Mouse (Mus musculus): ENCODE results near the gene Idh3g.

Gene Idh3g

DNA sequence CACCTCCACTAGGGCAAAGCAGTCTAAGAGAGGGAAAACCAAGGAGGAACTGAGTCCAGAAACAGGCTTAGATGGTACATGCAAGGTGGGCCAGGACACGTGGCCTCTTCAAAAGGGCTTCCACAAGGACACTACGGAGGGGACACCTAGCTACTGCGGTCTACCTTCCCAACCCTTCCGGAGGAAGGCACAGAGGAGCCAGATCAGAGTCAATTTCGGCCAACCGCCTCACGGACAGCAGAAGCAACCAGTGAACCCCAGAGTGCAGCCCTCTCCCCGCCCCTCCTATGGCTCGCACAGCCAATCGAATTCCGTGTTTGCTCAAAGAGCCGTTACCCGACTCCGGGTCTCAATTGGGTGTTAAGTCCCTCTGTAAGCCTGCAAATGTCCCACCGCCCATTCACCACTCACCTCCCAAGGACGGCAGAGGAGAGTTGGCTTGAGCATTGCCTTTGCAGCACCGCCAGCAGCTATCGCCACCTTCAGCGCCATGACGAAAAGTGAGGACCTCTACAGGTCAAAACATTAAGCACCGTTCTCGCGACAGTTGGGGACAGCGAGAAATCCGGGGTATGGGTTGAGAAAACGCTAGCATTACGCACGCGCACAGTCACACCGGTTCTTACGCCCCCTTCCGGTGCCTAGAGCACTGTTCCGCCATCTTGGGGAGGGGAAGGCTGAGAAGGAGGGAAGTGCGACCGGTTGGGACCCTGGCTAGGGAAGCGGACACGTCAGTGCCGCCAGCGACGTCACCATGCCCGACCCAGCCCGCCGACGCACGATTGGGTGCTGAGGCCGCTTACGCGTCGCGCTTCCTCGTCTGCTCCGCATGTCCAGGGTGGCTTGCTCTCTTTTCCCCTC, at the start of gene Idh3g, which contains the start of gene Ssr4:
Idh3g (minus strand) TSS at position 534 of the 861 bp plus-strand sequence.
Ssr4 (plus strand) TSS at position 665 of the 861 bp plus-strand sequence.
- DNase-seq (ENCODE audit: low read depth in 2 of 2, low spot score in 2 of 2): peak; percentile 88 to 94

DNA sequence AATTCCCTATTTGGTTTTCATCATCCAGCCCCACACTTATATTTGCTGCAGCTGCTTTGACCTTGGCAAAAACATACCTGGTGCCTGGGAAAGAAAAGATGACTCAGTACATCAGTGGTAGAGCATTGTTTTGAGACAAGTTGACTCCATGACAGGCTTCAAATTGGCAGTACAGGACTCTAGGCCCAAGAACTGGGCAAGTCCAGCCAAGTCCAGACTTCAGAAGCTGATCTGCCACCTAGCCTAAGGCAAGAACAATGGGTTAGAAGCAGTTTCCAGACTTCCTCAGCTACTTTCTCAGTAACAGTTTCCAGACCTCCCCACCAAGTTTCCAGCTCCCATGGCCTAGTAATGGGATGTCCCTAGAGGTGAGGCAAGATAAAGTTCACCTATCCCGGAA, 49.0 kb upstream of the Idh3g start:
- no peak for DNase-seq (ENCODE audit: low read depth in 2 of 2, low spot score in 2 of 2)

DNA sequence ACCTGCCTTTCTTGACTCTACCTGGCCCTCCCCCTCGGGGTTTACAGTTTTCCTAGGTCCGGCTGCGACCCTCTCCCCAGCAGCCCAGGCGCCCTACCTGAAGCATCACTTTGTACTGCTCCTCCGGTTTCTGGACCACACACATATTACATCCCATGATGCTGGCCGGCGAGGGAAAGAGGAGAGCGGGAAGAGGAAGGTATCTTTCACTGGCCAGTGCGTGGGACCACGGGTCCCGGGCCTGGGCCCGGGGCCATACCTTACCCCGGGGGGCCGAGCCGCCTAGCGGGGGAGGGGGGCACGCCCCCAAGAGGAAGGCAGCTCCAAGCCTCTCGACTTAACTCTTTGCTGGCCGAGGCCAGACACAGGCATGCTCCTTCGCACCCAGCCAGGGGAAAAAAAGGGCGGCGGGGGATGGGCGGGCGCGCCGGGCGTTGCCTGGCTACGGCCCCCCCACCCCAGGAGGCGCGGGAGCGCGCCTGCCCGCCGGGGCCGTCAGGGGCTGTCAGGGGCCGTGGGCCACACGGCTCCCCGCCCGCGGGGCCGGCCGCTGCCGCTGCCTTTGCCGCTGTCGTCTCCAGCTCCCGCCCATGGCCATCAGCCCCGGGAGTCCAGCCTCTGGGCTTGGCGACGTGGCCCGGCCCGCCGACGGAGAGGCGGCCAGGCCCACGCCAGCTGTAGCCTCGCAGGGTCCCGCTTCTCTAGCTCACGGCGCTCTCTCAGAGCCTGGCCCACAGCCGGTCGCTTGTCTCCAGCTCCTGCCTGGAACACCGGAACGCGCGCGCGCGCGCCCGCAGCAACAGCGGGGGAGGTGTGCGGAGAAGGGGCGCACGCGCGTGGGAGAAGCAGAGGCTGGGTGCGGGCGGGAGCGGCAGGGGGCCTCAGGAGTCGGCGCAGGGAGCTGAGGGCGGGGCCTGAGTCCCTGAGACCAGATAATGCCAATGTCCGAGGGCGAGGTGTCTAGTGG, 37.8 kb upstream of the Idh3g start, which contains the start of gene Pdzd4:
Pdzd4 (minus strand) TSS at position 785 of the 967 bp plus-strand sequence.
- DNase-seq (ENCODE audit: low read depth in 2 of 2, low spot score in 2 of 2): peak; percentile 1 to 35

DNA sequence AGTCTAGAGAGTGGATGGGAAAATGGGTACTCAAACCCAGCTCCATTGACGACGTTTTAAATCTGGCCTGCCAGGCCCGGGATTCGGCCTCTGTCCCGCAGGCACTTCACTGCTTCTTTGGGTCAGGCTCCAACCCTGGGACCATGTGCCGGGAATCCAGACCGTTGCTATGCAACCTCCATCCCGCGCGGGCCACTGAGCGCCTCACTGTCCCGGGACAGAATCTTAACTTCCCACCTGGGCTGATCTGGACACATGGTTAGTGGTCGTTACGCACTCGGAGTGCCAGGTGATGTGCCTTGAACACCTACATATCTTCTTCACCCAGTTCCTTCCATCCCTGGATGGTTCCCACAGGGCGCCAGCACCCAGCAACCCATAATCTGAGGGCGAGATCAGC, 37.0 kb upstream of the Idh3g start:
- DNase-seq (ENCODE audit: low read depth in 2 of 2, low spot score in 2 of 2): no peak

DNA sequence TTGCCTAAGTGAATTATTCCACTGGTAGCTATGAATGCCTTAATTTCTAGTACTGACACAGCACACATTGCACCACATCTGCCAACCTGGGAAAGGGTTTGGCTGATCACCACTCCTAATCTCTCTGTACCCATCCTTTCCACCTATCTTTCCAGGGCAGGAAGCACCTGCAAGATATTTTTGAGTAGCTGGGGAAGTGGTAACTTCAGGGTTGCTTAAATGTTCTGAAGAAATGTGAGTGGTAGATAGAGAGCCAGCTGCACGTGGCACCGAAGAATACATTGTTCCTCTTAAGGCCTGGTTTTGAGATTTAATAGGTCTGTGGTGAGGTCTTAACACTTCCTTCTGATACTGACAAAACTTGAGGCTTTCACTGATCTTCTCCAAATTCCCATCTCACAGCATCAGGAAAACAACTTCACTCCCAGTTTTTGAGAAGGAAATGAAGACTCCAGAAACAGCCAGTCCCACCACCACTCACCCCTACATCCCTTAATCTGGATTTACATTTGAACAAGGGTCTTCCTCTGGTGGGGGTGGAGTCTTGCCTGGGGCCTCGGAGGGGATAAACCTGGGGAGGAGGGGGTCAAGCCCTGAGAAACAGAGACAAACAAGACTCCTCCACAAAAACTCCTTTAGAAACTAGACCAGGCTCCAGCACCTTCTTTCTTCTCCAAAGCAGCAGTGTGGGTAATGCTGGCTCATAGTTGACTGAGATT, 30.1 kb upstream of the Idh3g start:
- no peak for DNase-seq (ENCODE audit: low read depth in 2 of 2, low spot score in 2 of 2)

DNA sequence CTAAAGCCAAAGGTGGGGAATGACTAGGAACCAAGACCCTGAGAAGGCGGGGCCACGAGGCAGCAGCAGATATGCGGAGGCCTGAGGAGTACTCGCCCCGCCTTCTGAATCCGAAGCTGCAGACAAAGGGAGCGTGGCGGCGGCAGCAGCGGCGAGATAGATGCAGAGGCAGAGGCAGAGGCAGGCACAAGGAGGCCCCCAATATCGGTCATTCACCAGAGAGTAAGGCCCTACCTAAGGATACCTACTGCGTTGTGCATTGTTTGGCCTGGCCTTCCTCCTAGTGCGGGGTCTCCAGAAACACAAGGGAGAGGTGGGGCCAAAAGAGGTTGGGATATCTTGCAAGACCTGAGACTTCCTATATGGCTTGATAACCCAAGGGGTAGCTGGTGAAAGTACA, 28.4 kb upstream of the Idh3g start:
- no peak for DNase-seq (ENCODE audit: low read depth in 2 of 2, low spot score in 2 of 2)

DNA sequence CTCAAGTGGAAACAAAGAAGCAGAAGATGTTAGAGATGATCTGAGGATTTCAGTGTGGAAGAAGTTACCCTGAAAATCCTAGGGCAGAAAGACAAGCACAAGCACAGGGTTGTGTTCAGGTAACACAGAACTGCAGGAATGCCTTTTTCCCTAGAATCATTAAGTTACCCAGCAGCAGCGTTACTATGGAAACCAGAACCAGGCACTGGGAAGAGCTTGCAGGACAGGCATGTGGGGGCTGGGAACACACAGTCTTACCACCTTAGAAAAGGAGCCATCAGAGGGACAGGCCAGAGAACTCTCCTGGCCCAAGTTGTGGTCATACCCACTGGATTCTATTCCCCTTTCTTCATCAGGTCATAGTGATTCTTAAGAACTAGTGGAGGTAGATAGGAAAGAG, 19.1 kb upstream of the Idh3g start:
- DNase-seq (ENCODE audit: low read depth in 2 of 2, low spot score in 2 of 2): no peak

DNA sequence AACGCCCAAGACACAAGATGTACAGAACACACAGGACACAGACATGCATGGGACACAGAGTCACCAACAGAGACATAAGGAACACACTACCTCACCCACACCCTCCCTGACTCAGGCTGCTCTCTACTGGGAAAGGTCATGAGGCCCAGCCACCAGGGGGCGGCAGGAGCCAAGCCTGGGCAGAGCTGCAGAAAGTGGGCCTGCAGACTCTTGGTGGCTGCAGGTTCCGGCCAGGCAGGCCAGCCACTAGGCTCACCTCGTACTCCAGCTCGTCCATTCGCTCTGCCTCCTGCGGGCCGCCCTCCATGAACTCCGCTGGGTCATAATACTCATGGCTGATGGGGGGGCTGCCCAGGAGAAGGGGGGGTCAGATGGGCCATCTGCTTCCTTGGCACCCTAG, 11.8 kb upstream of the Idh3g start:
- DNase-seq (ENCODE audit: low read depth in 2 of 2, low spot score in 2 of 2): peak; percentile 51 to 63

DNA sequence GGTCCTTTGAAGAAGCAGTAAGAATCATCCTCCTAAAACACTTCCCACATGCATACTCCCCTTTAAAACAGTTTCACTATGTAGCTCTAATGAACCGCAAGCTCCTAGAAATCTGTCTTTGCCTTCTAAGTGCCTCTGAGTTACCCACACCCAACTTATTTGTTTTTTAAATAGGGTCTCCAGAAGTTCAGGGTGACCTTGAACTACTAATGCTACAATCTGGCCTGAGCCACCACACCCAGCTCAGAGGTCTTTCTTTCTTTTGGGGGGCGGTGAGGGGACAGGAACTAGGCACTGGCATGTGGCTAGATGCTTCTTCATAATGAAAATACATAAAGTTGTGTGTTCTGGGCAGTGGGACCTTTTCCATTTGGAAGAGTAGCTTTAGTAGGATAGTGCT, 10.8 kb upstream of the Idh3g start:
- DNase-seq (ENCODE audit: low read depth in 2 of 2, low spot score in 2 of 2): no peak

DNA sequence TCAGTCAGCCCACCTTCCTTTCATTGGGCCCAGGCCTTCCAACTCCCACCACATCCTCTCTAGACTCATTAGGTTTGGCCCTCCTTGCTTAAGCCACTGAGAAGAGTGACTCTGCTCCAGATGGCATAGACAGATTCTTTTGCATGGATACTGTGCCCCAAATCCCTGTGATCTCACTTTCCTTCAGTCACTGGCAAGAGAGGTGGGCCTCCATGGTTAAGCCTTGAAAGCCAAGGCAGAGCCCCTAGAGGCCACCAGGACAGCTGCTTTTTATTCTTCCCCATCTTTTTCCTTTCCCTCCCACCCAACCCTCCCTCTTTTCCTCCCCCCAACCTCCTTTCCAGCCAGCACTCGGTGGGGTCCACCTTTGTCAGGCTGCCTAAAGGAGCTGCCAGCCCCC, 6.8 kb upstream of the Idh3g start:
- no peak for DNase-seq (ENCODE audit: low read depth in 2 of 2, low spot score in 2 of 2)

DNA sequence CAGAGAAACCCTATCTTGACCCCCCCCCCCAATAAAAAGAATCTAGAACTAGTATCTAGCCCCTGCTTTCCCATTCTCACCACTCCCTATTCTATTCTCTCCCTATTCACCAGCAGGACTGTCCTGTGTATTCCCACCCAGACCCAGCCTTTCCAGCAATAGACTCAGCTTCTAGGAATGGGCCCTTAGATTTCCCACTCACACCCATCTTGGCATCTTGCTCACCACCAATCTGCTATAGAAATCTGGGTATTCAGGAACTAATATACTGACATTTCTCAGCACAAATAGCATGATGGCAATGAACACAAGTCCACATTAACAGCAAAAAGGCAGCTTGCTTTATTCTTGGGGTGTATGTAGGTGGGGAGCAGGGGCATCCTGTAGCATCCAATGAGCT, 6.3 kb upstream of the Idh3g start:
- DNase-seq (ENCODE audit: low read depth in 2 of 2, low spot score in 2 of 2): no peak

DNA sequence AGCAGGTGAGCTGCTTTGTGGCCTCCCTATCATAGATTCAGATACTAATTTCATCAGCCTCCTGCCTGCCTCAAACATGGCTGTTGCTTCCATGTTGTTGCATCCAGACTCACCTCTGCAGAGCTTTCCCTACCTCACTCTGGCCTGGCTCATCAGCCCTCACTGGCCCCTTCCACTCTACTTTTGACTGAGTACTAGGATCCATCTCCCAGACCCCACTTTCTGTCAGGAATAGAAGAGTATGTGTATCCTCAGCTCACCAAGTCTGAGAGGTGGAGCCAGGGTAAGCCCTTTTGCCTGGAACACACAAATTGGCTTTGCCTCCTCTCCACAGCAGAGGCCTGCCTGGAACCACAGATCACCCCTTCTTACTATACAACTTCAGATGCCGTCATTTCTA, 1.8 kb upstream of the Idh3g start:
- no peak for DNase-seq (ENCODE audit: low read depth in 2 of 2, low spot score in 2 of 2)

DNA sequence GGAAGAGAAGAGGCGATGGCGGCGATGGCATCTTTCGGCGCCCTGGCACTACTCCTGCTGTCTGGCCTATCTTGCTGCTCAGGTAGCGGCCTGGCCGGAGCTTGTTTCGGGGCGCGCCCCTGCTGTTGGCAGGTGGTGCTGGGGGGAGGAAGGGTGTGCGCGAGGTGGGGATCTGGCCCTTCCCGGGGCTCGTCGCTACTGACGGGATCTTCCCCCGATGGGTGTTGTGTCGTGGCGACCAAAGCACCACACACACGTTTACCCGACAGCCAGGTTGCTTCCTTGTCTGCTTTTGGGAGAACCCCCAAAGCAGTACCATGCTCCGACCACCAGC, 495 bp upstream of the Idh3g start:
- DNase-seq (ENCODE audit: low read depth in 2 of 2, low spot score in 2 of 2): no peak

DNA sequence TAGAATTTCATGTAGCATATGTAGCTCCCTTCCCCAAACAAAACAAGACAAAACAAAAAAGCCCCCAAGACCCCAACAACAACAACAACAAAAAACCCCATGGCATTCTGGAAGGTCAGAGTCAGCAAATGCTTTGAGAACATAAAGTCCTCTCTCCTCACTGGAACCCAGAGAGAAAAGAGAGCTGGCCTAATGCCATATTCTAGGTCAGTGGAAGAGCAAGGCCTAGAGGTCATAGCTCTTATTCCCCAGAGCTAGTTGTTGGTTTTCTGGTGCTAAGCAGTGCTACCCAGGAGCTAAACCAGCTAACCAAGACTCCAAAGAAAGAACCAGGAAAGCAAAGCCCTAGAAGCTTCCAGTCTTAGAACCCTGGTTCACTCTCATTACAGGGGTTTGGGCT, 1.0 kb downstream of the Idh3g start:
- DNase-seq (ENCODE audit: low read depth in 2 of 2, low spot score in 2 of 2): no peak

DNA sequence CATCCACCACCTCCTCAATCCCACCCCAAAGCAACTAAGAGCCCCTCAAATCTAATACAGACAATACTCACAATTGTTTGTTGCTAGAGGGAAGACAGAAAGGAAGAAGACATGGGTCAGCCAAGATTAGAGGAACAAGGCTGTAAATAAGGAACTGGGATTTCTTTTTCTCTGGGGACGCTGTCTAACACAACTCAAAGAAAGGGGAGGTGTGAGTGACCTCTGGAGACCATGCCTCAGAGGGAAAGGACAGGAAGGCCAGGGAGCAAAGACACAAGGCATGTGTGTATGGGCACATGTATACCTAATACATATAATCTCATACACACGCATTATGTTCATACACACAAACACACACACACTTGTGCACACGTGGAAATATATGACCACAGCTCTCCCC, 4.5 kb downstream of the Idh3g start:
- no peak for DNase-seq (ENCODE audit: low read depth in 2 of 2, low spot score in 2 of 2)

DNA sequence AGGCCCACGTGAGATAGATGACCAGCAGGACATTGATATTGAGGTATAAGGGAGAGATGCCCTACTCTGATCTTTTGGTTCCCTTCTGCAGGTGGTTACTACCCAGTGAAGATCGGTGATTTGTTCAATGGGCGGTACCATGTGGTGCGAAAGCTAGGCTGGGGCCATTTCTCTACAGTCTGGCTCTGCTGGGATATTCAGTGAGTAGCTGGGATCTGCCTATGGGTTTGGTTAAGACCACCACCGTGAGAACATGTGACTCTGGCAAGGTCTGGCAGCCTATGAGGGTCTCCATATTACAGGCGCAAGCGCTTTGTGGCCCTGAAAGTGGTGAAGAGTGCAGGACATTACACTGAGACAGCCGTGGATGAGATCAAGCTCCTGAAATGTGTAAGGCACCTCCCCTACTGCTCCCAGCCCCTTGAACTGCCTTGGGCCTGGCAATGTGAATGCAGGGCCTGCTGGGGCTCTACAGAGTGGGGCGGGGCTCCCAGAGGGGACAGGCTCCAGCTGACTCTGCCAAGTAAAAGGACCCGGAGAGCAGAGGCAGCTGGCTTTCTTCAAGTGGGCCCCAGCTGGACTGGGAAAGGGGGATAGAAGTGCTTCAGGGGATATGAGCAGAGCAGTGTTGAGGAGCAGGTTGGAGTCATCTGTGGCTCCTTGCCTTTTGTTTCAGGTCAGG, 11.8 kb downstream of the Idh3g start:
- DNase-seq (ENCODE audit: low read depth in 2 of 2, low spot score in 2 of 2): no peak

DNA sequence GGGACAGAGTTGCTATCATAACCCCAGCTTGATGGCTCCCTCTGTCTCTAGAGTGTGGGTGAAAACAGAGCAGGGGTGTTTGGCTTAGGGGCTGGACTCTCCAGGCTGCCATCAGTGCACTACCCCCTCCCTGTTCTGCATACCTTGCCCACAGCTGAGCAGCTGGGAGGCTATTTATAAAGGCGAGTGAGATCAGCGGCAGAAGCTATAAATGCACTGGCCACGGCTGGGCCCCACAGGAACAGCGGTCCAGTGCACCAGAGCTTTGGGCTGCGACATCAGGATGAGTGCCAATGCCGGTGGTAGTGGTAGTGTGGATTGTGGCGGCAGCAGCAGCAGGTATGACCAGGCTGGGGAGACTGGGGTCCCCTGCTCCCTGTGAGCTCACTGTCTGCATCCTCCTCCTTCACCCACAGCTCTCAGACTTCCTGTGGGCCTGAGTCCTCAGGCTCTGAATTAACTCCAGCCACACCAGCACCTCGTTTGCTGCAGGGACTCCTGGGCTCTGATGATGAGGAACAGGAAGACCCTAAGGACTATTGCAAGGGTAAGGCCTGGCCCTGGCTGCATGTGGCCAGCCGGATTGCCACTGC, 12.4 kb downstream of the Idh3g start, which contains the start of gene Srpk3:
Srpk3 (plus strand) TSS at position 238 of the 593 bp plus-strand sequence.
- DNase-seq (ENCODE audit: low read depth in 2 of 2, low spot score in 2 of 2): no peak

DNA sequence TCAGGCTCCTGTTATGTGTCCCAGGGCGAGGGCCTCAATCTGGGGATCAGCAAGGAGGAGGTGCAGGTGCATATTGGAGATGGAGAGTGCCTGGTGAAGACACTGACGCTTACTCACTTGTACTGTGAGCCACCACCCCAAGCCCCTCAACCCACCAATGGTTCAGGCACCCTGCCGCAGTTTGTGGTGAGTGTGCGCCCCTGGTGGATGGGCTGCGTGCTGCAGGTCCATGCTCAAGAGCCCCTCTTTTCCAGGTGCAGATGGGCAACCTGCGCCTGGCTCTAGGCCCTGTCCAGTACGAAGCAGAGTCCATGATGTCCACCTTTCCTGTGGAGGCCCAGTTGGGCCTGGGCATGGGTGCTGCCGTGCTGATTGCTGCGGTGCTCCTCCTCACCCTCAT, 19.4 kb downstream of the Idh3g start:
- no peak for DNase-seq (ENCODE audit: low read depth in 2 of 2, low spot score in 2 of 2)

DNA sequence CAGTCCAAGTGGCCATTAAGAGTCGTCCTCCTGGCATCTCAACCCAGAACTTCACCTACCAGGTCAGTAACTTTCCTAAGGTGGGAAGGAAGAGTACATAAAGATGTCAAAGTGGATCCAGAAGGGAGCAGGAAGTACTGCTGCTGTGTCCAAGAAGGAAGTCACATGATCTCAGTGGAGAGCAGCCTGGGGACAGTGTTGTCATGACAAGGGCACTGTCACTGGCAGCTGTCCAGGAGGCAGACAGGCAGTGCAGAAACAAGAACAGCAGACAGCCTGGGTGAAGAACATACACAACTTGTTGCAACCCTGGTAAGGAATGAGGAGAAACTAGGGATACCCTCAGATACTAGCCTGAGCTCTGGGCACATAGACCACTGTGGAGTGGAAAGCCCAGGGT, 21.4 kb downstream of the Idh3g start:
- DNase-seq (ENCODE audit: low read depth in 2 of 2, low spot score in 2 of 2): no peak

DNA sequence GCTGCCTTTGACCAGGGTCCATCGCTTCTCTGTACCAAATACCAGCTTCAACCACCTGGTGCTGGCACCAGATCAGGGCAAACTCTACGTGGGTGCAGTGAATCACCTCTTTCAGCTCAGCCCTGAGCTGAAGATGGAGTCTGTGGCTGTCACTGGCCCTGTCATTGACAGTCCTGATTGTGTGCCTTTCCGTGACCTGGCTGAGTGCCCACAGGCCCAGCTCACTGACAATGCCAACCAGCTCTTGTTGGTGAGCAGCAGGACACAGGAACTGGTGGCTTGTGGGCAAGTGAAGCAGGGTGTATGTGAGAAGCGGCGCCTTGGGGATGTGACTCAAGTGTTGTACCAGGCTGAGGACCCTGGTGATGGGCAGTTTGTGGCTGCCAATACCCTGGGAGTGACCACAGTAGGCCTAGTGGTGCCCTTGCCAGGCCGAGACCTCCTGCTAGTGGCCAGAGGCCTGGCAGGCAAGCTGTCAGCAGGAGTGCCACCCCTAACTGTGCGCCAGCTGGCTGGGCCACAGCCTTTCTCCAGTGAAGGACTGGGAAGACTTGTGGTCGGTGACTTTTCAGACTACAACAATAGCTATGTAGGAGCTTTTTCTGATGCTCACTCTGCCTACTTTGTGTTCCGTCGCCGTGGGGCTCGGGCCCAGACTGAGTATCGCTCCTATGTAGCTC, 27.9 kb downstream of the Idh3g start:
- DNase-seq (ENCODE audit: low read depth in 2 of 2, low spot score in 2 of 2): no peak
